Comparison of ENCODE assay signal across 25 mouse cellular contexts in the genomic region with DNA sequence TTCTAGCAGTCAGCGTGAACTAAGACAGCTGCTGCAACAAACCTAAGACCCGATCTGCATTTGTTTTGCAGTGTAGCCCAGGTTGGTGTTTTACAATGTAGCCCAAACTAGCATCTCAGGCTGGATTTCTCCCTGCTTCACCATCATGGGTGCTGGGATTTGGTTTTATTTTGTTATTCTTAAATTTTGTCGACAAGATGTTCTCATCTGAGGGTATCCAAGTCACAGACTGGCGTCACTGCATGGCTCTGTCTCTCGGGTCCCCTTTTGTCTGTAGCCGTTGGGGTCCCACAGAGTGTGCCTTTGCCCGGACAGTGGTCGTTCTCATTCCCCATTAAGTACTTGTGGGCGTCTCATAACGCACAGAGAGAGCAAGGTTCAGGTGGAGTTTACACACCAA. TPM values are rescaled to one million over a fixed set of nuclear protein-coding genes. Genes with fewer than 3 reads are reported as not detected.
DNase-seq lines count a peak whose midpoint lies in the region; ATAC-seq and TF ChIP-seq lines count a peak whose summit lies in the region.
"Had no signal": no experiment of that assay in that cellular context is flagged by ENCODE, and none has a peak within 500 bp of the region (broad histone marks: within the 10 kb centered on the region; RNA-seq: fewer than 3 reads in every experiment).

No protein-coding gene starts in this region.

- WGBS in midbrain, embryonic 11.5 days, result 8% methylated on average over 10 of the region's 10 CpGs
- 11% methylated on average over 10 of the region's 10 CpGs for WGBS in midbrain, embryonic 10.5 days
- WGBS in embryonic facial prominence, embryonic 10.5 days, result 20% methylated on average over 10 of the region's 10 CpGs

- no peak overlapping the region for H3K9ac ChIP-seq in midbrain, embryonic 11.5 days (ENCODE audit: low read length)
- H3K9ac ChIP-seq in ES-Bruce4 (ENCODE audit: low read depth, poor library complexity, severe bottlenecking), result 0 out of 2 replicates have a peak overlapping the region, but pooled peaks have one; percentile 4

- no peak for TF ChIP-seq POLR2A in ES-Bruce4 (IDR thresholded peaks at IDR 0.05; ENCODE audit: insufficient read depth, low read length)

- H3K36me3 ChIP-seq in midbrain, embryonic 11.5 days (ENCODE audit: control insufficient read depth, insufficient read depth, low read length), result no peaks in the 10 kb centered on the region
- H3K36me3 ChIP-seq in midbrain, embryonic 10.5 days, result no peaks in the 10 kb centered on the region
- H3K36me3 ChIP-seq in E14TG2a.4 (ENCODE audit: insufficient read depth, low read length) (peaks cover 73% of the 10 kb centered on the region), ES-Bruce4 (ENCODE audit: control insufficient read depth, insufficient read depth, low read length, poor library complexity, severe bottlenecking) (no peaks in the 10 kb centered on the region)
- H3K36me3 ChIP-seq in embryonic facial prominence, embryonic 10.5 days (replicated peaks), result no peaks in the 10 kb centered on the region

- H3K4me3 ChIP-seq in midbrain, embryonic 11.5 days (ENCODE audit: low read depth, low read length), result no peak overlapping the region
- H3K4me3 ChIP-seq in midbrain, embryonic 10.5 days, result no peak overlapping the region
- H3K4me3 ChIP-seq in E14TG2a.4 (replicated peaks; ENCODE audit: low read length) (peak overlapping the region; percentile 70), ES-Bruce4 (ENCODE audit: low read depth, low read length) (no peak overlapping the region)
- H3K4me3 ChIP-seq in embryonic facial prominence, embryonic 10.5 days, result 0 out of 2 replicates have a peak overlapping the region, but pooled peaks have one; percentile 5

- ATAC-seq in midbrain, embryonic 11.5 days (ENCODE audit: low FRiP score), result no peak
- ATAC-seq in inflammation-experienced regulatory T-cells, adult 6 months, result no peak
- ATAC-seq: activated CD4-positive, CD25-positive, alpha-beta regulatory T cell, adult 4 months; CD4-positive, CD25-positive, alpha-beta regulatory T cell, adult 4 months; Patski had no signal

- TF ChIP-seq EP300 in ES-Bruce4 (IDR thresholded peaks at IDR 0.05; ENCODE audit: insufficient read depth, low read depth, low read length), result no peak

- H3K9me3 ChIP-seq in midbrain, embryonic 11.5 days (ENCODE audit: control insufficient read depth, low read length), result no peaks in the 10 kb centered on the region
- H3K9me3 ChIP-seq in midbrain, embryonic 10.5 days (replicated peaks), result no peaks in the 10 kb centered on the region
- no peaks in the 10 kb centered on the region for H3K9me3 ChIP-seq in E14TG2a.4 (ENCODE audit: low read length)
- no peaks in the 10 kb centered on the region for H3K9me3 ChIP-seq in ES-Bruce4 (replicated peaks; ENCODE audit: control insufficient read depth, insufficient read depth, low read length, poor library complexity, severe bottlenecking)
- H3K9me3 ChIP-seq in embryonic facial prominence, embryonic 10.5 days, result no peaks in the 10 kb centered on the region

- H3K27me3 ChIP-seq in midbrain, embryonic 11.5 days (ENCODE audit: control insufficient read depth, insufficient read depth, low read length), result peaks cover 100% of the 10 kb centered on the region
- H3K27me3 ChIP-seq in midbrain, embryonic 10.5 days (ENCODE audit: low read depth, poor library complexity, severe bottlenecking), result peaks cover 100% of the 10 kb centered on the region
- H3K27me3 ChIP-seq in E14TG2a.4 (ENCODE audit: insufficient read depth, low read length), result peaks cover 58% of the 10 kb centered on the region
- no peaks in the 10 kb centered on the region for H3K27me3 ChIP-seq in ES-Bruce4 (ENCODE audit: control insufficient read depth, insufficient read depth, low read length, poor library complexity, severe bottlenecking)
- H3K27me3 ChIP-seq in embryonic facial prominence, embryonic 10.5 days (replicated peaks; ENCODE audit: low read depth, poor library complexity, severe bottlenecking), result peaks cover 100% of the 10 kb centered on the region
- H3K27me3 ChIP-seq: CH12.LX, Patski had no signal

- no peak overlapping the region for H3K4me2 ChIP-seq in midbrain, embryonic 11.5 days

- 0 out of 2 replicates have a peak, but pooled peaks cover 6% of the 10 kb centered on the region for H3K4me1 ChIP-seq in midbrain, embryonic 11.5 days (ENCODE audit: control insufficient read depth, insufficient read depth, low read length)
- H3K4me1 ChIP-seq in midbrain, embryonic 10.5 days, result peaks cover 46% of the 10 kb centered on the region
- peaks cover 96% of the 10 kb centered on the region for H3K4me1 ChIP-seq in E14TG2a.4 (replicated peaks; ENCODE audit: low read depth, low read length)
- H3K4me1 ChIP-seq in ES-Bruce4 (ENCODE audit: control insufficient read depth, insufficient read depth, low read length), result peaks cover 12% of the 10 kb centered on the region
- peaks cover 50% of the 10 kb centered on the region for H3K4me1 ChIP-seq in embryonic facial prominence, embryonic 10.5 days

- TF ChIP-seq CTCF in E14TG2a.4 (conservative IDR thresholded peaks at IDR 0.05; ENCODE audit: low read length) (no peak), ES-Bruce4 (IDR thresholded peaks at IDR 0.05; ENCODE audit: low read depth, low read length) (no peak)

- intact Hi-C loops in heart, postnatal 25 days (cut with DNase I), result no loop called here

- no peak overlapping the region for H3K27ac ChIP-seq in midbrain, embryonic 11.5 days (ENCODE audit: low read depth, low read length)
- no peak overlapping the region for H3K27ac ChIP-seq in midbrain, embryonic 10.5 days (replicated peaks)
- H3K27ac ChIP-seq in ES-Bruce4 (ENCODE audit: insufficient read depth, low read length), result no peak overlapping the region
- no peak overlapping the region for H3K27ac ChIP-seq in embryonic facial prominence, embryonic 10.5 days (replicated peaks)

- DNase-seq in midbrain, embryonic 11.5 days (ENCODE audit: low spot score, missing footprints), result peak; percentile 91
- no peak for DNase-seq in midbrain, embryonic 10.5 days (ENCODE audit: low spot score)
- DNase-seq in embryonic facial prominence, embryonic 10.5 days (ENCODE audit: low spot score), result no peak
- no peak for DNase-seq in MN1 (ENCODE audit: low spot score)
- DNase-seq in heart, postnatal 25 days (ENCODE audit: low spot score), result no peak
- DNase-seq: adrenal gland, adult 2 months; adrenal gland, adult 8-10 months; adrenal gland, postnatal 10 days; adrenal gland, postnatal 14 days; adrenal gland, postnatal 25 days; adrenal gland, postnatal 36 days; B cell, adult 2 months; cerebellum, adult 11 months; cerebellum, adult 11-12 months; cerebellum, adult 2 months; cerebellum, adult 8-10 months had no signal

RNA-seq across cellular contexts. Expression of gene Insl3, which starts 4.3 kb away (rescaled TPM):
- 0.44 and 0.48 TPM in 2 replicates for polyA plus RNA-seq in midbrain, embryonic 11.5 days (2014; fragmentation: Nextera tagmentation; extraction: Ambion mirVana)
- polyA plus RNA-seq in midbrain, embryonic 10.5 days (2016; fragmentation: Nextera tagmentation; extraction: Ambion mirVana), result 0.30 and 0.37 TPM in 2 replicates
- 1.3 and 3.7 TPM in 2 replicates for polyA plus RNA-seq in ES-Bruce4 (2011; ENCODE audit: insufficient read depth, insufficient read length, low read depth, missing spikeins)
- 0.55 TPM in 1 of 2 replicates, not detected in the other for polyA plus RNA-seq in embryonic facial prominence, embryonic 10.5 days (2016; fragmentation: Nextera tagmentation; extraction: Ambion mirVana)
- 10 to 100 TPM; 11.7 to 25.4 (median 22.8) TPM for polyA plus RNA-seq in inflammation-experienced regulatory T-cells, adult 6 months (2017; shearing (Covaris generic))
- total RNA-seq in heart, postnatal 25 days (2021), result 1 to 10 TPM; 4.0 to 4.8 TPM

RNA-seq across cellular contexts. Expression of gene Jak3, which starts 8.6 kb away (rescaled TPM):
- polyA plus RNA-seq in midbrain, embryonic 11.5 days (2014; fragmentation: Nextera tagmentation; extraction: Ambion mirVana), result 1.3 and 1.7 TPM in 2 replicates
- 2.8 and 3.7 TPM in 2 replicates for polyA plus RNA-seq in midbrain, embryonic 10.5 days (2016; fragmentation: Nextera tagmentation; extraction: Ambion mirVana)
- polyA plus RNA-seq in ES-Bruce4 (2011; ENCODE audit: insufficient read depth, insufficient read length, low read depth, missing spikeins), result 8.0 and 9.7 TPM in 2 replicates
- polyA plus RNA-seq in embryonic facial prominence, embryonic 10.5 days (2016; fragmentation: Nextera tagmentation; extraction: Ambion mirVana), result 3.6 and 4.0 TPM in 2 replicates
- 10 to 100 TPM; 18.9 to 30.3 (median 22.5) TPM for polyA plus RNA-seq in inflammation-experienced regulatory T-cells, adult 6 months (2017; shearing (Covaris generic))
- total RNA-seq in heart, postnatal 25 days (2021), result 1 to 10 TPM; 7.8 to 8.5 TPM

RNA-seq across cellular contexts. Expression of gene Unc13a, which starts 13.1 kb away (rescaled TPM):
- polyA plus RNA-seq in midbrain, embryonic 11.5 days (2014; fragmentation: Nextera tagmentation; extraction: Ambion mirVana), result 5.4 and 6.5 TPM in 2 replicates
- 4.6 and 8.1 TPM in 2 replicates for polyA plus RNA-seq in midbrain, embryonic 10.5 days (2016; fragmentation: Nextera tagmentation; extraction: Ambion mirVana)
- polyA plus RNA-seq in ES-Bruce4 (2011; ENCODE audit: insufficient read depth, insufficient read length, low read depth, missing spikeins), result 3.8 and 6.3 TPM in 2 replicates
- 2.2 TPM in 2 replicates for polyA plus RNA-seq in embryonic facial prominence, embryonic 10.5 days (2016; fragmentation: Nextera tagmentation; extraction: Ambion mirVana)
- under 1 TPM; 0.42 to 0.67 (median 0.54) TPM for polyA plus RNA-seq in inflammation-experienced regulatory T-cells, adult 6 months (2017; shearing (Covaris generic))
- under 1 TPM; 0.73 to 0.83 TPM for total RNA-seq in heart, postnatal 25 days (2021)

RNA-seq across cellular contexts. Expression of gene B3gnt3, which starts 16.9 kb away (rescaled TPM):
- polyA plus RNA-seq in midbrain, embryonic 11.5 days (2014; fragmentation: Nextera tagmentation; extraction: Ambion mirVana), result 0.38 and 0.63 TPM in 2 replicates
- 0.67 and 0.89 TPM in 2 replicates for polyA plus RNA-seq in midbrain, embryonic 10.5 days (2016; fragmentation: Nextera tagmentation; extraction: Ambion mirVana)
- 1.8 and 2.0 TPM in 2 replicates for polyA plus RNA-seq in ES-Bruce4 (2011; ENCODE audit: insufficient read depth, insufficient read length, low read depth, missing spikeins)
- 0.54 and 0.72 TPM in 2 replicates for polyA plus RNA-seq in embryonic facial prominence, embryonic 10.5 days (2016; fragmentation: Nextera tagmentation; extraction: Ambion mirVana)
- polyA plus RNA-seq in inflammation-experienced regulatory T-cells, adult 6 months (2017; shearing (Covaris generic)), result 1 to 10 TPM; 2.8 to 5.6 (median 4.3) TPM
- total RNA-seq in heart, postnatal 25 days (2021), result 1 to 10 TPM; 5.5 to 8.0 TPM
- polyA plus RNA-seq: G1E had no signal

RNA-seq across cellular contexts. Expression of gene Fcho1, which starts 40.8 kb away (rescaled TPM):
- 12.9 and 15.3 TPM in 2 replicates for polyA plus RNA-seq in midbrain, embryonic 11.5 days (2014; fragmentation: Nextera tagmentation; extraction: Ambion mirVana)
- 17.7 and 25.4 TPM in 2 replicates for polyA plus RNA-seq in midbrain, embryonic 10.5 days (2016; fragmentation: Nextera tagmentation; extraction: Ambion mirVana)
- polyA plus RNA-seq in ES-Bruce4 (2011; ENCODE audit: insufficient read depth, insufficient read length, low read depth, missing spikeins), result 8.7 and 8.8 TPM in 2 replicates
- polyA plus RNA-seq in embryonic facial prominence, embryonic 10.5 days (2016; fragmentation: Nextera tagmentation; extraction: Ambion mirVana), result 6.0 and 7.9 TPM in 2 replicates
- polyA plus RNA-seq in inflammation-experienced regulatory T-cells, adult 6 months (2017; shearing (Covaris generic)), result 10 to 100 TPM; 37.6 to 66.4 (median 54.3) TPM
- total RNA-seq in heart, postnatal 25 days (2021), result under 1 TPM; 0.59 to 0.83 TPM
- polyA plus RNA-seq: C2C12 had no signal

Comparison
In these comparisons a context has a peak if more than half of its experiments do, and no peak if none do; other contexts are left out.
1. H3K4me3 ChIP-seq: peak in E14TG2a.4 (single experiment) and embryonic facial prominence, embryonic 10.5 days (single experiment); none in midbrain, embryonic 11.5 days (single experiment), midbrain, embryonic 10.5 days (single experiment) and ES-Bruce4 (single experiment).